Mouse (Mus musculus) heart, postnatal 0 days (tissue): ENCODE measurements around the gene Hibadh. TPM values are rescaled to one million over a fixed set of nuclear protein-coding genes. Genes with fewer than 3 reads are reported as not detected.

ENCODE experiments used
- ATAC-seq: fragments of 200-750 bp; cut with Nextera tagmentation; 2 replicates; pipeline ENCODE4 v1.8.0; 2017; ENCODE audit warnings: low read depth, moderate number of reproducible peaks, moderate library complexity; ENCODE audit not compliant: insufficient read depth
- DNase-seq: peaks from one replicate; pipeline ENCODE4 v3.0.0-alpha.2; 2016; ENCODE audit warnings: low spot score
- H3K27ac ChIP-seq: fragments of 300-500 bp; sonication (generic); 2 replicates; pipeline ENCODE4 v1.5.1; 2014; ENCODE audit warnings: low read depth, mild to moderate bottlenecking
- H3K27me3 ChIP-seq: fragments of 300-500 bp; sonication (generic); 2 replicates; pipeline ENCODE4 v1.6.1; 2014; ENCODE audit warnings: low read length, mixed read lengths; ENCODE audit not compliant: control insufficient read depth, insufficient read depth
- H3K36me3 ChIP-seq: fragments of 300-500 bp; sonication (generic); replicated peaks from 2 replicates; pipeline ENCODE4 v1.6.1; 2014; ENCODE audit warnings: low read length, mixed read lengths; ENCODE audit not compliant: control insufficient read depth, insufficient read depth
- H3K4me1 ChIP-seq: fragments of 300-500 bp; sonication (generic); 2 replicates; pipeline ENCODE4 v1.6.1; 2014; ENCODE audit warnings: antibody characterized with exemption; ENCODE audit not compliant: control insufficient read depth, insufficient read depth
- H3K4me2 ChIP-seq: fragments of 300-500 bp; sonication (generic); 2 replicates; pipeline ENCODE4 v1.6.1; 2014; ENCODE audit warnings: low read depth, mild to moderate bottlenecking, low read length, moderate library complexity
- H3K4me3 ChIP-seq: fragments of 300-500 bp; sonication (generic); 2 replicates; pipeline ENCODE4 v1.5.1; 2014; ENCODE audit warnings: low read depth, low read length
- H3K9ac ChIP-seq: fragments of 300-500 bp; sonication (generic); replicated peaks from 2 replicates; pipeline ENCODE4 v1.6.1; 2014; ENCODE audit warnings: low read depth, low read length, mixed read lengths
- H3K9me3 ChIP-seq: fragments of 300-500 bp; sonication (generic); replicated peaks from 2 replicates; pipeline ENCODE4 v1.6.1; 2016; ENCODE audit warnings: low read length; ENCODE audit not compliant: control insufficient read depth
- CTCF ChIP-seq: IDR thresholded peaks from 2 replicates; pipeline ENCODE4 v1.5.1; 2016; ENCODE audit warnings: antibody characterized with exemption, control low read depth, low read depth
- EP300 ChIP-seq: IDR thresholded peaks from 2 replicates; pipeline ENCODE4 v1.6.1; 2016; ENCODE audit warnings: antibody characterized with exemption, low read depth
- WGBS: fragments of 180-500 bp; shearing (Covaris S2); extraction: QIAGEN DNeasy Blood & Tissue Kit; methylation state at CpG from one replicate; pipeline ENCODE4 v1.1.7; 2014; 5-methylcytosine and 5-hydroxymethylcytosine counted together
- polyA plus RNA-seq: library from polyadenylated mRNA; unstranded; fragments of >200 nt; fragmentation: Nextera tagmentation; extraction: Ambion mirVana; gene quantifications from 2 replicates; pipeline ENCODE4 v1.2.1, GENCODE M21; 2015
- total RNA-seq: library from RNA; depleted of rRNA; stranded (reverse); fragments of >200 nt; gene quantifications from 2 replicates; pipeline ENCODE4 v1.2.3, GENCODE M21; 2014; ENCODE audit warnings: low replicate concordance

The Hibadh gene
- total and polyA plus RNA-seq, 2 experiments from 2014 or later = 111 to 228 TPM

DNA sequence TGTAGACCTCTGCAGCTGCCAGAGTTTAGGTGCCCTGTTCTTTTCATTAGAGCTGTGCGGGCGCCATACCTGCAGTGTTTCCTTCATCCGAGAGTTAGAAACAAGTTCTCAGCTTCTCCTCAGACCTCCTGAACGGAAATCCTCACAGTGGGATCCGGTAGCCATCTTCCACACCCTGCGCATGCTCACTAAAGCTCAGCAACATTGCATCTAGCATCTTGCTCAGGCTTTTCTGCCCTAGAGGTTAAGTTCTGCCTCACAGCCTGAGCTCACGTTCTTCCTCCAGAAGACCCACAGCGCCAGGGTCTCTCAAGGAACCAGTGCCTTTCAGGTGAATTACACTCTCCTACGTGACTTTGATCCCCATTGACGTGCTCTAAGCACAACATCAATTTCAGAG lies 109.3 kb downstream of the Hibadh start:
- no peak for DNase-seq
- no peak for TF ChIP-seq EP300
- TF ChIP-seq CTCF = no peak
- no peak overlapping the region for H3K9ac ChIP-seq
- WGBS = 75% methylated on average over 10 of the region's 10 CpGs
- no peaks in the 10 kb centered on the region for H3K9me3 ChIP-seq
- no peak overlapping the region for H3K4me3 ChIP-seq
- no peaks in the 10 kb centered on the region for H3K27me3 ChIP-seq
- no peaks in the 10 kb centered on the region for H3K36me3 ChIP-seq
- ATAC-seq = no peak
- H3K27ac ChIP-seq = no peak overlapping the region
- H3K4me2 ChIP-seq = no peak overlapping the region
- peaks cover 3% of the 10 kb centered on the region; the same call in 1 of the 2 replicates for H3K4me1 ChIP-seq

DNA sequence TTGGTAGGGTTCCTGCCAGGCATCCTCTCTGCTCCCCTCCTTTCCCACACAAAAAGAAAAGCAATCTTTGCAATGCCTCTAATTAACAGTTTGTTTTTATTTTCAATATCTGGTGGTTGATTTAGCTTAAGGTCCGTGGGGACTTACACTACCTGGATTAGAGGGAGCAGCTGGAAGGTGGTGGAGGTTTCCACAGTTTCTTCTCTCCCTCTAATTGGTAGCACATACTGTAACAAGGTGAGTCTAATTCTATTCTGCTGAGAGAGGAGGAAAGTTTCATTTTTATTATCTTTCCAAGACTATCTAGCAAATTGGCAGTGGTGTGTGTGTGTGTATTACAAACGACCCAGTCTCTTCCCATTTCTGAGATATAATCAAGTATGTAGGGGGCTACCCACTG lies 116.0 kb downstream of the Hibadh start:
- no peaks in the 10 kb centered on the region for H3K9me3 ChIP-seq
- no peak overlapping the region for H3K4me2 ChIP-seq
- DNase-seq (no peak), ATAC-seq (no peak)
- no peak overlapping the region for H3K27ac ChIP-seq
- no peak overlapping the region for H3K9ac ChIP-seq
- TF ChIP-seq EP300 = no peak
- 56% methylated on average over 2 of the region's 2 CpGs for WGBS
- no peaks in the 10 kb centered on the region for H3K4me1 ChIP-seq
- H3K4me3 ChIP-seq = no peak overlapping the region
- H3K36me3 ChIP-seq = no peaks in the 10 kb centered on the region
- H3K27me3 ChIP-seq = no peaks in the 10 kb centered on the region

DNA sequence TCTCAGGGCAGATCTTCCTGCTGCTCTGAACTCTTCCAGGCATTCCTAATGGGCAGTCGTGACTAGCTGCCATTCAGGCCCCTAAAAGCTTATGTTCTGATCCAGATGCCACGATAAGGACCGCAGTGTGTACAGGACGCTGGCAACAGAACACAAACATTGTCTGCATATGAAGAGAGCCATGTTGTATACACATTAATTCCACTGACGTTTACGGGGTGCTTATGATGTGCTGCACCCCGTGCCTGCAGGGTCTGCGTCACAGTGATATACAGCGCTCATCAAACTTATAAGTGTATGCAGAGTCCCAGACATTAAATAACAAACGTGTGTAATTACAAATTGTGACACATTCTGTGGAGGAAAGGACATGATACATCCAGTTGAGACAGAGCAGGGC lies 121.5 kb downstream of the Hibadh start:
- H3K27ac ChIP-seq = no peak overlapping the region
- 80% methylated on average over 10 of the region's 10 CpGs for WGBS
- TF ChIP-seq EP300 = no peak
- TF ChIP-seq CTCF = no peak

DNA sequence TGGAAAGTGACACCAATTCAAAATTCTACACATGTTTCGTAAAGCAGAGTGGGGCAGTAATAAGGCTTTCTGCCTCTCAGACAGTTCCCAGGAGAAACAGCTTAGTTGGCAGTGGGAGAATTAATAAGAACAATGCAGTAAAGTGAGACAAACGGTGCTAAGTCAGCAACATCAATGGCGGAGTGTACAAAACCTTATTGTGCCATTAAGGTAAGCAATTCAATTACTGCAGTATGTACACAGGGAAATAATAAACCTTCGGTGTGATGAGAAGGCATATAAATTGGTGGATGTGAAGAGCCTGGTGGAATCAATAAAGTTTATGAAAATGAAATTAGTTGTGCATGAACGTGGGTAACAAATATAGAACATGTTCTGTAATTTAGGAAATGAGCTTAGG lies 122.9 kb downstream of the Hibadh start:
- Histone ChIP-seq H3K27ac (no peak overlapping the region), H3K27me3 (no peaks in the 10 kb centered on the region), H3K4me3 (no peak overlapping the region), H3K9me3 (no peaks in the 10 kb centered on the region), H3K36me3 (no peaks in the 10 kb centered on the region), H3K9ac (no peak overlapping the region), H3K4me2 (no peak overlapping the region), H3K4me1 (no peaks in the 10 kb centered on the region)
- no peak for ATAC-seq
- DNase-seq = no peak
- TF ChIP-seq EP300 (no peak), CTCF (no peak)
- 86% methylated on average over 5 of the region's 5 CpGs for WGBS

More for the DNA sequence above, 121.5 kb downstream of the Hibadh start:
- Histone ChIP-seq H3K4me2 (no peak overlapping the region), H3K4me3 (no peak overlapping the region), H3K9me3 (no peaks in the 10 kb centered on the region), H3K27me3 (no peaks in the 10 kb centered on the region), H3K4me1 (no peaks in the 10 kb centered on the region), H3K36me3 (no peaks in the 10 kb centered on the region), H3K9ac (no peak overlapping the region)
- ATAC-seq (no peak), DNase-seq (no peak)

DNA sequence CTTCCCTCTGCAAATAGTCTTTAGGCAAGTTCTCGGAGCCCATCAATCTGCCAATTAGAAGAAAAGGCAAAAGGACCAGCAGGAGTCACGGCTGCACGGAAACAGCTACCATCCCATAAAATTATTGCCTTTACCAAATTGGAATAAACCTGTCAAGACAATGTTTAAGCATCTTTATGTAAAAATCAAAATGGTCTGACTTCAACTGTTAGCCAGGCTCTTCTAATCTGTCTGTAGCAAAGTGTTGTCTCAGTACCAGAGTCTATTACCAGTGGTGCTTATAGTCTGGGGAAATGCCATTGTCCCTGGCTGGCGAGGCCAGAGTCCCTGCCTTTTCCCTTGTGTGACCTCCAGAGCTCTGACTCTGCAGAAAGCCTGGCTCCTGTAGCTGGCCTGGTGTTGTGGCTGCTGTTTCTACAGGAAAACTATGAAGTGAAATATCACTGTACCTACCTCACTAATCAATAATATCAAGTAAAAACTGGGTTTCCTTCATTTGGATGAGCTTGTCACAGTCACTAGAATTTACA lies 126.2 kb downstream of the Hibadh start:
- no peak overlapping the region for H3K4me3 ChIP-seq
- DNase-seq = no peak
- no peaks in the 10 kb centered on the region for H3K27me3 ChIP-seq
- H3K4me1 ChIP-seq = no peaks in the 10 kb centered on the region
- no peak overlapping the region for H3K4me2 ChIP-seq
- WGBS = 54% methylated on average over 4 of the region's 4 CpGs
- H3K27ac ChIP-seq = no peak overlapping the region
- no peak for ATAC-seq
- no peaks in the 10 kb centered on the region for H3K36me3 ChIP-seq
- TF ChIP-seq EP300 = no peak
- TF ChIP-seq CTCF = no peak
- H3K9me3 ChIP-seq = no peaks in the 10 kb centered on the region
- H3K9ac ChIP-seq = no peak overlapping the region

DNA sequence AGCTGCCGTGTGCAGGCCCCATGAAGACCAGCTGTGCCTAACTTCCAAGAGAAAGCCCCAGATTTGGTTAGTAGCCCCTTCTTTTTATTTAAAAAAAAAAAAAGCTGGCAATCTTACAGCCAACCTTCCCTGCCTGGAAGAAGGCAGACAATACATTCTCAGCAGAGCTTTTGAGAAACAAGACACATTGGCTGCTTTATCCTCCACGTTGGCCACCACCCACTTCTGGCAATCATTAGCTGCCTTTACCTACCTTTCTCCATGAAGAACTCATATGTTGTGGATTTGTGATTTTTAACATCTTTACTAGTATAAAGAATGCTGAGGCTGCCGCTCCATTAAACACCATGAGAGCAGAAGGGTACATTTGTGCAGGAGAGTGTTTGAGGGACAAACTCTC lies 131.4 kb downstream of the Hibadh start:
- Histone ChIP-seq H3K36me3 (no peaks in the 10 kb centered on the region), H3K27me3 (no peaks in the 10 kb centered on the region), H3K9me3 (no peaks in the 10 kb centered on the region), H3K4me1 (no peaks in the 10 kb centered on the region), H3K4me3 (no peak overlapping the region), H3K9ac (no peak overlapping the region), H3K4me2 (no peak overlapping the region), H3K27ac (no peak overlapping the region)
- ATAC-seq (no peak), DNase-seq (no peak)
- 85% methylated on average over 3 of the region's 3 CpGs for WGBS
- TF ChIP-seq EP300 (no peak), CTCF (no peak)
